Mouse (Mus musculus) monocyte, adult 2 months (primary cell): Measurements from ENCODE around the gene Hsd17b6.
A peak's percentile ranks its signal among the peaks of the same experiment; 100 is the strongest.

Experiments used
- DNase-seq, 2 experiments: peaks; one replicate each; pipeline ENCODE4 v3.0.0; 2022; ENCODE audit warnings: low spot score in 2 of 2, low read depth in 1 of 2

Hsd17b6 gene

GRCm38 (mm10) chr10:128008207-128008889 is 937 bp upstream of the Hsd17b6 start:
- DNase-seq = peak; percentile 7 to 51

GRCm38 (mm10) chr10:128005479-128005878 is 1.9 kb downstream of the Hsd17b6 start:
- DNase-seq = no peak

GRCm38 (mm10) chr10:128004918-128005317 is 2.5 kb downstream of the Hsd17b6 start:
- no peak for DNase-seq

DNA sequence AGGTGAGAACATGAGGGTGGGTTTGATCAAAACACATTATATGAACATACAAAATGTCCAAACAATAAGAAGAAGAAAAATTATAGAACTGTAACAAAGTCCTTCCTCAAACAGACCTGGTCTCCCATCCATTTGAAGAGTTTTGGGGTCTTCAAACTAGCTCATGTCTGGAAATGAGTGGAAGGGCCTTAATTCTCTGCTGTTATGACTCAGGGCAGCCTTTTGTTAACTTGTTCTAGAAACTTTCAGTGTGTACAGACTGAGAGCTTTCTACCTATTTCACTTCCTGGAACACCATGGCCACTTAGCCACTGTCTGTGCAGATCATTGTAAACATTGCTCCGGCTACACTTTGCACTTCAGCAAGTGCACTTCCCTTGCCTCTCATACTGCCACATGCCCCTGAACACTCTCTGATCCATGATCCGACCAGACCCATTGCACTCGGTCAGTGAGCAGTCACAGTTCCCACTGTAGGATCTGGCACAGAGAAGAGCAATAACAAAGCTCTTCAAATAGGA is 4.1 kb downstream of the Hsd17b6 start:
- DNase-seq = no peak

GRCm38 (mm10) chr10:127998260-127998659 is 9.2 kb downstream of the Hsd17b6 start:
- DNase-seq = no peak

- DNase-seq = no peak
Measured at GRCm38 (mm10) chr10:127996690-127997089, 10.7 kb downstream of the Hsd17b6 start.

DNA sequence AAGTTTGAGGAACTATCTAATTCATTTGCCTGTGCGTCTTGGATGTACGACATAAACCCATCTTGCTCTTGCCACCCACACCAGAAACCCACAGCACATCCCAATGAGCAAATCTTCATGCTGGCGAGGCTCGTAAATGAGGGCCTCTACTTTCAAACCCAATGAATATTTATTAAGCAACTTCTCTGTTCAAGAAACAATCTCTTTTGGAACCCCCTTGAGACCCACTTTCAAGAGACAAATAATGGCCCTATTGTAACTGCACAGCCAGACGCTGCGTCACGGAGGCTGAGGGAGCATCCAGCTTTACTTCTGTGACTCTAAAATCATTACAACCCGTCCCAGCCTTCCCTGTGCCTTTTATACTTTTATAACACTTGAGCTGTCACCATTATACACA is 21.8 kb downstream of the Hsd17b6 start:
- no peak for DNase-seq

GRCm38 (mm10) chr10:127984650-127985049 is 22.8 kb downstream of the Hsd17b6 start:
- DNase-seq = no peak

DNA sequence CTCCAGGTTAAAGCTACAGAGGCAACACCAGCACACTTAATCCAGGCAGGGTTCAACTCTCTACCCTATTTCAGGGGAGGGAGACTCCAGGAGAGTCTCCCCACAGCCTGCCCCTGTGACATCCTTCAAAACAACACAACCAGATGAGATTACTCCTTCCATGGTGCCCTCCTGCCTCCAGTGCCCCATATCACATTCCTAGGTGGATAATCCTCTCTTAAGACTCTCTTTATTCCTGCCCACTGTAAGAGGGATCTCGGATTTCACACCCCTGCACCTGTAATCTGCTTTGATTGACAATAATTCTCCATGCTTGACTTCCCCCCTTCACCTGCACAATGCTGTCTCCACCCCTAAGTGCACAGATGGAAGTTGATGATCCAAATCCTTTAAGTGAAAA is 31.9 kb downstream of the Hsd17b6 start:
- no peak for DNase-seq

GRCm38 (mm10) chr10:127974062-127974461 is 33.3 kb downstream of the Hsd17b6 start:
- no peak for DNase-seq

GRCm38 (mm10) chr10:127971135-127971534 is 36.3 kb downstream of the Hsd17b6 start:
- no peak for DNase-seq

- DNase-seq = no peak
Measured at GRCm38 (mm10) chr10:127970359-127970831, 37.0 kb downstream of the Hsd17b6 start.

DNA sequence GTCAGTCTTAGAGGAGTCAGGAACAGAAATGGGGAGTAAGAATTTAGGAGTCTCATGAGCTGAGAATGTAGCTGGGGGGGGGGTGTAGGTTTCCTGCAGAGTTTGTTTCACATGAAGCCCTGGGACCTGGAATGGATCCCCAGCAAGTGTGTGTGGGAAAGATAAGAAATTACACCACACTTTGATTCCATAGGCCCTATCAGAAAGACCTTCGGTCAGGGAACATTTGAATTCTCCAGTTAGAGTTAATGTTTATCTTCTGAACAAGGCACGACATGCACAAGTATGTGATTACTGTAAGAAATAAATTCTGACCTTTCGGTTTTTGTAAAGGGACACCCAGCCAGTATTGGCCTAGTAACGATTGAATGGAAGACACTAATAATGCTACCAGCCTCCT is 37.6 kb downstream of the Hsd17b6 start:
- no peak for DNase-seq

DNA sequence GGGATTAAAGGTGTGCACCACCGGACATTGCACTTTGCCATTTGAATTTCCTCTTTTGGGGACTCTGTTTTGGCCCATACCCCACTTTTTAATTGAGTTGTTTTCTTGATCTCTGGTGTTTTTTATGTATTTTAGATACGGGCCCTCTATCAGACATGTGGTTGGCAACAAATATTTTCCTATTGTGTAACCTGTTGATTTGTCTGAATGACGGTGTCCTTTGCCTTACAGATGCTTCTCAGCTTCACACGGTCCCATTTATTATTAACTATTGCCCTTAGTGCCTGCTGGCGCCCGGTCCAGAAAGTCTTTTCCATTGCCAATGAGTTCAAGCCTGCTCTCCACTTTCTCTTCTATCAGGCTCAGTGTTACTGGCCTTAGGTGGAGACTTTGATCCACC is 40.9 kb downstream of the Hsd17b6 start:
- no peak for DNase-seq

GRCm38 (mm10) chr10:127964004-127964403 is 43.4 kb downstream of the Hsd17b6 start:
- no peak for DNase-seq

GRCm38 (mm10) chr10:127962451-127962850 is 45.0 kb downstream of the Hsd17b6 start:
- DNase-seq = no peak

DNA sequence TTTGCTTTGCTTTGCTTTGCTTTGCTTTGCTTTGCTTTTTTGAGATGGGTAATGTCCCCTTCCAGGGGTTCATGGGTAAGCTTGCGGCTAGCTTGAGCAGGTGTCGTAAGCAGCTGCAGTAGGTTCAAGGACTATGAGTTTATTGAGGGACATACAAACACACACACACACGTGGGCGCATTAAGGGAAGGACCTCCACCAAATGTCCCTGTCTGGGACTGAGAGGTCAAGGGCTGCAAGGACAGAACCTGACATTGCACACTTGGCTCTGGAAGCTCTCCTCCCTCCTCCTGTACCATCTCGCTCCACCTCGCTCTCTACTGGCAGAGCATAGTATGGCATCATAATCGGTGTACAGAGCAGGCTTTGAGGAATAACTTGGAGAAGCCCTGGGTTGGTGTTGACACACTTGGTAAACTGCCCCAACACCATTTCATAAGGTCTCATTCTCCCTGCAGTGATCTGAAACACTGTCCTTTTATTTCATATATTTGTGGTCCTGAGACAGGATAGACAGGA is 48.2 kb downstream of the Hsd17b6 start:
- DNase-seq = no peak

- DNase-seq = no peak
Measured at GRCm38 (mm10) chr10:127956168-127956816, 51.1 kb downstream of the Hsd17b6 start.

DNA sequence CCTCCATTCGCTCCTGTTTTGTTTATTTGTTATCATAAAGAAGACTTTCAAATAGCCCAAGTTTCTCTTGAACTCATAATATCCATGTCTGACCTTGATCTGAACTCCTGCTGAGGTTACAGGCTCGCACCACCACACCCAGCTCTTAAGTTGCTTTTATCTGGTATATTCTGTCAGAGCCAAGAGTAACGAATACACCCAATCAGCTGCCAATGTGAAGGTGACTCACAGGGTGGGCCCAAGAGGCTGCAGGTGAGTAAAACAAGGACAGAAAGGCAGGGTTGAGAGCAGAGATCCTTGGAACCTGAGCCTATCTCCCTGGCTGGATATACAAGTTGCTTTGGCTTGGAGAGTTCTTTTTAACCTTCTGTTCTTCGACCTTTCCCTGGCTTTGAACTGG is 52.4 kb downstream of the Hsd17b6 start:
- no peak for DNase-seq

DNA sequence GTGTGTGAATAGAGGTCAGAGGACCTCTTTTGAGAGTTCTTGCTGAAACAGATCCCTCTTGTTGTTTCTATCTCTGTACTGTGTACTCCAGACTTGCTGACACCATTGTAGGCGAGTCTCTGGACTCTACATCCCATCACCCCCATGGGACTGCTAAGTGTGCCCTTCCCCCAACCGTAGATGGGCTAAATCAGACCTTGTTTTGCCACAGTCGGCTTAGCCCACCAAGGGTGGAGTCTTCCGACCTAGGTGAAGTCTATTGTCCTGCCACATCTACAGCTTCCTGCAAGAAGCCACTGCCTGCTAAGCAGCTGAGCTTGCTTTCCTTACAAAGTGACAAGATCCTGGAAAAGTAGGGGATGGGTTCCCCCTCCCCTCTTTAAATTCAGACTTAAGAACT is 55.6 kb downstream of the Hsd17b6 start:
- no peak for DNase-seq

DNA sequence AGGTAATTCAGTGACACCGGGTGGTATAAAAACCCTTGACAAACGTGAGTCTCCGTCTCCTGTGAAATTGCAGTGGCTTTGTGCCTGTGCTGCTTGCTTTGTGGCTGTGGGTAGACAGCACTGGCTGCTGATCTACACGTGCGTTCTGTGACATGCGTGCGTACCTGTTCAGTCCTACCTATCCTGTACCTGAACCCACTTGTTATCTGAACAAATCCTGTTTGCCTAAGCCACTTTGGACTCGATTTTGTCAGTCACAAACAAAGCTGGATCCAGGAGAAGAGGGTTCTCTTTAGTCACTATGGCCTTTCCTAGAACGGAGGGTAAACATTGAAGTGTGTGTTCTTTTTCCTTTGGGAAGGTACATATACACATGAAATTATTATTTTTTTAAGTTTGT is 56.0 kb downstream of the Hsd17b6 start:
- DNase-seq = no peak

- no peak for DNase-seq
Measured at GRCm38 (mm10) chr10:127949596-127950130, 57.7 kb downstream of the Hsd17b6 start.
